Mouse (Mus musculus): Measurements from ENCODE around the gene Kbtbd4.

GRCm38 (mm10) chr2:90928566-90928965, 24.0 kb downstream of the Kbtbd4 start:
- TF ChIP-seq CTCF (IDR thresholded peaks at IDR 0.05 in 2 of 3, conservative IDR thresholded peaks at IDR 0.05 in 1 of 3; ENCODE audit: control insufficient read depth in 1 of 3, insufficient read depth in 1 of 3, low read depth in 2 of 3, low read length in 3 of 3, poor library complexity in 1 of 3, severe bottlenecking in 1 of 3), result no peak
- TF ChIP-seq NELFE (IDR thresholded peaks at IDR 0.05; ENCODE audit: low read depth, low read length), result no peak
- TF ChIP-seq MYC (IDR thresholded peaks at IDR 0.05; ENCODE audit: low read depth, low read length), result no peak
- TF ChIP-seq ZNF384 (IDR thresholded peaks at IDR 0.05; ENCODE audit: low read depth, low read length), result no peak
- no peak for TF ChIP-seq JUND (IDR thresholded peaks at IDR 0.05; ENCODE audit: low read depth, low read length)
